Mouse (Mus musculus): ENCODE measurements at regions not wholly inside any gene's neighbourhood (a gene's known extent, or its start where the extent isn't known, plus 50 kb on each side); places are given as distances from the start of the nearest gene placed in this dataset.
A peak's percentile ranks its signal among the peaks of the same experiment; 100 is the strongest.

DNA sequence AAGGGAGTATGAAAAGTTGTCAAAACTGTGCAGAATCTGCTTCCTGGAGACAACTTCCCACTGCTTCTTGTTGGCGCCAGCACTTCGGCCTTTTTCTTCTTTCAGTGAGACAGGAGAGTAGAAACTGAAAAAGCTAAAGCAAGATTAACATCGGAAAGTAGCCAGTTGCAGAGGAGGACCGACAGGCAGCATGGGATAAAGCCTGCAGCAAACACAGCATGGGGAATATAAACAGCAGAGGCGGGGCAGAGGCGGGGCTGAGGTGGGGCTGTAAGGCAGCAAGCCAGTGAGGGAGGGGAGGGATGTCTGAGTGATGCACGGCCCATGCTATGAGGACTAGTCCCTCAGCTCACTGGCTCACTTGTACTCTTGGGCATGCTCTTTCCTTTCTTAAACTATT is 65.5 kb upstream of the C2cd4b start:
- no peak for ATAC-seq (replicated peaks; ENCODE audit: poor library complexity)

DNA sequence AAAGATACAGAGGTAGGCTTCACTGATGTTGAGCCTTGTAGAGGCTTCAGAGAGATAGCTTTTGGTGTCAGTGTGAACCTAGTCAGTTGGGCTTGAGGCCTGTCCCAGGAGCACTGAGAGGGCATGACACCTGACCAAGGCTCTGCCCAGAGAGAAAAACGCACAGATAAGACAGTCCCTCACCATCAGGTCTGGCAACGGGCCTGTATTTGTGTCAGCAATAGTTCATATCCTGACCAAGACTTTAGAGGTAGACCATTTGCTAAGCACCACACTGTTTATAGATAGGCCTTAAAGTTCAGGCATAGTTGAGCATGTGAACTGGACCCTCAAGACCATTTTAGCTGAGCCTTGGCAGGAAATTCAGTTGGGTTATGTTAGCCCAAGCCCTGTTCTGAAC is 60.4 kb upstream of the C2cd4b start:
- no peak for ATAC-seq (replicated peaks; ENCODE audit: poor library complexity)

DNA sequence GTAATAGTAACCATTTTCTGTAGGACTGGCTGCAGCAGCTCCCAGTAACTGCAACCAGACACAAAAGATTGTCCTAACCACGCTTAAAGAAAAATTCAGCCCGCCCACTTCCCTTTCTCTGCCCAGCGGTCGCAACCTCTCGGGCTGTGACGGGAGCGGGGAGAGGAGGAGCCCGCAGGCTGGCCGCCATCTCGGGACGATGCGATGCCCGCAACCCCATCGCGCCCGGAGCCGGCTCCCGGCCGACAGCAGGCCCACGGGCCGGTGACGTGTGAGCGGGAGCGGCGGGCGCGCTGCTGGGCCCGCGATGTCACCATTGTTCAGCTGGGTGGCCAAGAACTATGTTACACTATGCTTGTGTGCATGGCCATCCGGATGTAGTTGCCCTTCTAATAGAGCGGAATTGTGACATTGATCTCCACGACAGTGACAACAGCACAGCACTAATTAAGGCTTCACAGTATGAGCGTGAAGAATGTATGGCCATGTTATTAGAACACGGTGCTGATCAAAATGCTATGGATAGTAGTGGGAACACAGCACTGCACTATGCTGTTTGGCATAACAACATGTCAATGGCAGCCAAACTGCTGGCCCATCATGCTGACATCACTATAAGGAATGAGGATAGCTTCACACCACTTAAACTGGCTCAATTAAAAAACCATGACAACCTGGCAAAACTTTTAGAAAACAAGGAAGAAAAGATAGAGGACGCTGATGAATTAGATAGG is 59.2 kb upstream of the C2cd4b start:
- peak; percentile 50 for ATAC-seq (replicated peaks; ENCODE audit: poor library complexity)

DNA sequence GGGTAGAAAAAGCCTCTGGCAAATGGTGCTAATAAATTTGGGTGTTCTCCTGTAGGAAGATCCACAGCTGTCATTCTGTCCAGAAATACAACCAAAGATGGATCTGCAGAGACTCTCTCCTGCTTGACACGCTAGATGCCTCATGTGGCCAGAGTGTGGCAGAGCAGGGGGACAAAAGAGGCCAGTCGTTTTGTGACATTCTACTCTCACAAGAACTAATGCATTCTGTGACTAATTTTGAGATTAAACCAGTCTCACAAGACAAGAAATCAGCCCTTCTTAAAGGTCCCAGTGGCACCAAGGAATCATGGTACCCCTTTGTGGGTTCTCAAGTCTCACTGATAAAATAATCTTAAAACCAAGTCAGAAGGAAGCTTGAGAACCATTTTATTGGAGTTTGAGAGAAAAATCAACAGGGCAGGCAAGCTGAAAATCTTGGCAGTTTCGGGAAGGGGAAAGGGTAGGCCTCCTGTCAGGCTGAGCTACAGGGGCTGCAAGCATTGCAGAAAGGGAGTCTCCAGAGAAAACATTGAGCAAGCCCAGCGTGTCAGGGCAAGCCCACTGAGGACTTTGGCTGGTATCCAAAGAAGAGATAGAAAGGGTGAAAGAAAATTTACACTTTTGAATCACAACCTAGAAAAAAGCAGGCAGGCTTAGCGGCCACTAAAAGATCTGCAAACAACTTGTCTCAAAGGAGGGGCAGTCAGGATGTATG is 50.8 kb upstream of the C2cd4b start:
- ATAC-seq (replicated peaks; ENCODE audit: poor library complexity) = no peak

Data from megakaryocyte progenitor cell, adult 5-6 weeks (primary cell).